Mouse (Mus musculus): ENCODE measurements at regions not wholly inside any gene's neighbourhood (a gene's known extent, or its start where the extent isn't known, plus 50 kb on each side); places are given as distances from the start of the nearest gene placed in this dataset.
A peak's percentile ranks its signal among the peaks of the same experiment; 100 is the strongest.
"Not testable (repeated sequence)": the region's sequence is repeated elsewhere in the genome, so short reads cannot be mapped to it uniquely, and the experiment has no call there.

DNA sequence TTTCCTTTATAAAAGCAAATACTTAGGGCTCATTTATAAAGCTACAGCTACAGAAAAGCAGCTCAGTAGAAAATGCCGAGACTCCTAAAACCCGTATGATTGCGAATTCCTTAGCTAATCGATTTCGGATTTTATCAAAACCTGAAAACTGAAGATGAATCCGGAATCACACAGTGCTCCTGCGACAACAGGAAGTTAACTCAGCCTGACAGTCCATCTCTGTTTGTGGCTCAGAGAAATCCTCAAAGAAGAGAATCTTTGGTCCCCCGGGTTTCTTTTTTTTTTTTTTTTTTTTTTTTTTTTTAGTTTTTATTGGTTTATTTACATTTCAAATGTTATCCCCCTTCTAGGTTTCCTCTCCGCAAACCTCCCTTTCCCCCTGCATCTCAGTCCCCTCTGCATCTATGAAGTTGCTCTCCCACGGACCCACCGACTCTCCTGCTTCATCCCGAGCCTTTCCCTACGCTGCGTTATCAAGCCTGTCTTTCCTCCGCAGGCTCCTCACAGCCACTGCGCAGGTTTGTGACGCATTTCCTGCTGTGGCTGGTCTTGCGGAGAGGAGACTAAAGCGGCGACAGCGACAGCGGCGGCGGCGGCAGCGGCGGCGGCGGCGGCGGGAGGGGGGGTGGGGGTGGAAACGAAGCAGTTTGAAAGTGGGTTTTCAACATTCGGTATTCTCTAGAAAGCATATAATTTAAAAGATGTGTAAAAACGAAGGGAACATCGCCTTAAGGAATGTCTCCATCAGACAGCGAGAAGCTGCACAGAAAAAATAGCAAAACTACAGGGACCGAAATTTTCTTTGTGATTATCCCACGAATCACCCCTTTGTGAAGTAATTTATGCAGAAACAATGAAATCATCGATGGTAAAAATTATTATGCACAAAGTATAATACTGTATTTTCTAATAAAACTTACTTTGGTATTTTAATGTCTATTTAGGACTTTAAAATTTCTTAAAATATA, 352.3 kb upstream of the Snrpn start:
- 12% methylated on average over 39 of the region's 39 CpGs for WGBS
- H3K4me3 ChIP-seq (ENCODE audit: low read depth, low read length), result peak overlapping the region; percentile 44; the same call in 1 of the 2 replicates
- not testable (repeated sequence) for H3K4me1 ChIP-seq (ENCODE audit: control insufficient read depth, insufficient read depth, insufficient read length, low read length); H3K36me3 ChIP-seq (ENCODE audit: control insufficient read depth, insufficient read depth, low read length); H3K27ac ChIP-seq (ENCODE audit: insufficient read depth, low read depth, low read length); H3K27me3 ChIP-seq (ENCODE audit: control insufficient read depth, insufficient read depth, low read length)

DNA sequence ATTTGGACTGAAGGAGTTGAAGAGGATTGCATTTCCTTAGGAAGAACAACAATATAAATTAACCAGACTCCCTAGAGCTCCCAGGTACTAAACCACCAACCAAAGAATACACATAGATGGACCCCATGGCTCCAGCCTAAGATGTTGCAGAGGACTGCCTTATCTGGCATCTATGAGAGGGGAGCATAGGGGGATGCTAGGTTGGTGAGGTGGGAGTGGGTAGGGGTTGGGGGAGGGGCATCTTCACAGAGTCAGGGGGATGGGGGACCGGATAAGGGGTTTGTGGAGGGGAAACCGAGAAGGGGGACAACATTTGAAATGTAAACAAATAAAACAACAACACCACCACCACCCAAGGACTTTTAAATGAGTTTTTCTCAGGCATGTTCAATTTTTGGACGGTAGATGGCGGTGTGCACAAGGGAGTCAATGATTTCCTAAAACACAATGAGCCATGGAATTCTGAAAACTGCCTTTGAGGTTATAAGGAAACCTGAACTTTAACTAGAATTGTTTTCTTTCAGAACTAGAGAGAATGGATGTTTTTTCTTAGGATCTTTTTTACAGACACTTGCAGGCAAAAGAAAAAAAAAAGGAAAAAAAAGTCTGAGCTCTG, 347.9 kb upstream of the Snrpn start:
- H3K4me3 ChIP-seq (ENCODE audit: low read depth, low read length); H3K4me1 ChIP-seq (ENCODE audit: control insufficient read depth, insufficient read depth, insufficient read length, low read length); H3K36me3 ChIP-seq (ENCODE audit: control insufficient read depth, insufficient read depth, low read length); H3K27ac ChIP-seq (ENCODE audit: insufficient read depth, low read depth, low read length); H3K27me3 ChIP-seq (ENCODE audit: control insufficient read depth, insufficient read depth, low read length): not testable (repeated sequence)
- 10% methylated on average over 4 of the region's 4 CpGs for WGBS

DNA sequence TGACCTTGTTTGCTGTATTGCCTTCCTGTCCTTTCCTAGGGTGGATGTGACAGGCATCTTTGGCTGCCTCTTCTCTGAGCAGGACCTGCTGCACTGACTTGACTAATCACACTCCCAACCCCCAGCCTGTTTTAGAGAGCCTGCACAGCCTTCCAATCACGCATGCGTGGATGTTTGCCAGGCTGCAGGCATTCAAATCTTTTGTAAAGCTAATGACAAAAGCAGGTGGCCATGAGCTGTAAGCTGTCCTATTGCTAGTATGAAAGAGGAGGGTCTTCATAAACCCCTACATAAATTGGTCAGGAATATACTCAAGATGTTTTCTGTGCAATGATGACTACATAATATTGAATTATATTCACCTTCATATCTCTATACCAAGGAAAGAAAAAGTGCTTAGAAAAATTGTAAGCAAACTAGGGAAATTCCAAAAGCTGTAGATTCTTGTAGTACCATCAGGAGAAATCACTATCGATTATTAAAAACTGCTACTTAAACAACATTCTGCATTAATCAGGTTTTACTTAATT, 310.1 kb upstream of the Snrpn start:
- WGBS, result 61% methylated on average over 3 of the region's 3 CpGs
- H3K36me3 ChIP-seq (ENCODE audit: control insufficient read depth, insufficient read depth, low read length); H3K4me3 ChIP-seq (ENCODE audit: low read depth, low read length); H3K27me3 ChIP-seq (ENCODE audit: control insufficient read depth, insufficient read depth, low read length); H3K27ac ChIP-seq (ENCODE audit: insufficient read depth, low read depth, low read length); H3K4me1 ChIP-seq (ENCODE audit: control insufficient read depth, insufficient read depth, insufficient read length, low read length): not testable (repeated sequence)

DNA sequence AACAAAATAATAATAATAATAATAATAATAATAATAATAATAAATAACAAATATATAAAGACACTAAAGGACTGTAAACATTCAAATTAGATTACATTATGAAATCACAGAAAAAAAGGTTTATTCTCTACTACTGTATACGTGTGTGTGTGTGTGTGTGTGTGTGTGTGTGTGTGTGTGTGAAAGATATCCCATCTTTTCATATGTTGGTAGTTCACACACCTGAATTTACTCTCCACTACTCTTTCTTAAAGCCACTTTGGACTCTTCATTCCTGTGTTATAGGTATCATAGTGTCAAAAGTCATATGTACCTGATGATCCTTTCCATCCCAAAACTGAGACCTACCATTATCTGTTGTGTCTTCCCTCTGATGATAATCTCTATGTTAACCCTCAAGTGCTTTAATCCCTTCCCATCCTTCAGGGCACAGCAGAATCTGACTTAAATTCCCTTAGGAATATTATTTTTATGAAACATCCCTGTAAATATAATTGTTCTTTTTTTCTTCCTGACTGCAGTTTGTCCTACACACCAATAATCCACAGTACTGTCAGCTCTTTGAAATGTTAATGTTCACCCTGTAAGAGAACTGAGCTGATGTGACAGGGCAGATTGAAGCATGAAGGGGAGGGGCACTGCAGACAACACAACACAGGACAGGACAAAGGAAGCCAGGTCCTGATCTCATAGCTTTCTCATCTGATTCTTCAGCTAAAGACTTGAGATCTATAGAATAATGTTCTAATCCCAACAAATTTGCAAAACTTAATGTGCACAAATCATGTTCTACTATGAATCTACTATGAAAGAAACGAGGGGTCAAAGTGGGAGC, 309.4 kb upstream of the Snrpn start:
- not testable (repeated sequence) for H3K4me3 ChIP-seq (ENCODE audit: low read depth, low read length); H3K36me3 ChIP-seq (ENCODE audit: control insufficient read depth, insufficient read depth, low read length); H3K27me3 ChIP-seq (ENCODE audit: control insufficient read depth, insufficient read depth, low read length); H3K4me1 ChIP-seq (ENCODE audit: control insufficient read depth, insufficient read depth, insufficient read length, low read length); H3K27ac ChIP-seq (ENCODE audit: insufficient read depth, low read depth, low read length)
- WGBS, result 44% methylated on average over 2 of the region's 2 CpGs

GRCm38 (mm10) chr7:60438781-60439180, 298.8 kb upstream of the Snrpn start:
- 71% methylated on average over 3 of the region's 3 CpGs for WGBS
- Histone ChIP-seq H3K4me1 (ENCODE audit: control insufficient read depth, insufficient read depth, insufficient read length, low read length) (no peaks in the 10 kb centered on the region), H3K27me3 (ENCODE audit: control insufficient read depth, insufficient read depth, low read length) (no peaks in the 10 kb centered on the region), H3K27ac (ENCODE audit: insufficient read depth, low read depth, low read length) (no peak overlapping the region), H3K36me3 (ENCODE audit: control insufficient read depth, insufficient read depth, low read length) (no peaks in the 10 kb centered on the region), H3K4me3 (ENCODE audit: low read depth, low read length) (no peak overlapping the region)
- TF ChIP-seq POLR2A (IDR thresholded peaks at IDR 0.05; ENCODE audit: low read depth, low read length), result no peak
- TF ChIP-seq CTCF (IDR thresholded peaks at IDR 0.05; ENCODE audit: extremely low read depth, insufficient read length, insufficient replicate concordance, low read depth, low read length), result no peak

DNA sequence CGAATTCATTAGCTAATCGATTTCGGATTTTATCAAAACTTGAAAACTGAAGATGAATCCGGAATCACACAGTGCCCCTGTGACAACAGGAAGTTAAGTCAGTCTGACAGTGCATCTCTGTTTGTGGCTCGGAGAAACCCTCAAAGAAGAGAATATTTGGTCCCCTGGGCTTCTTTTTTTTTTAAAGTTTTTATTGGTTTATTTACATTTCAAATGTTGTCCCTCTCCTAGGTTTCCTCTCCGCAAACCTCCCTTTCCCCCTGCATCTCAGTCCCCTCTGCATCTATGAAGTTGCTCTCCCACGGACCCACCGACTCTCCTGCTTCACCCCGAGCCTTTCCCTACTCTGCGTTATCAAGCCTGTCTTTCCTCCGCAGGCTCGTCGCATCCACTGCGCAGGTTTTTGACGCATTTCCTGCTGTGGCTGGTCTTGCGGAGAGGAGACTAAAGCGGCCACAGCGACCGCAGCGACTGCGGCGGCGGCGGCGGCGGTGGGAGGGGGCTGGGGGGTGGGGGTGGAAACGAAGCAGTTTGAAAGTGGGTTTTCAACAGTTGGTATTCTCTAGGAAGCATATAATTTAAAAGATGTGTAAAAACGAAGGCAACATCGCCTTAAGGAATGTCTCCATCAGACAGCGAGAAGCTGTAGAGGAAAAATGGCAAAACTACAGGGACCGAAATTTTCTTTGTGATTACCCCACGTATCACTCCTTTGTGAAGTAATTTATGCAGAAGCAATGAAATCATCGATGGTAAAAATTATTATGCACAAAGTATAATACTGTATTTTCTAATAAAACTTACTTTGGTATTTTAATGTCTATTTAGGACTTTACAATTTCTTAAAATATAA, 251.2 kb upstream of the Snrpn start:
- not testable (repeated sequence) for H3K27ac ChIP-seq (ENCODE audit: insufficient read depth, low read depth, low read length); H3K36me3 ChIP-seq (ENCODE audit: control insufficient read depth, insufficient read depth, low read length); H3K27me3 ChIP-seq (ENCODE audit: control insufficient read depth, insufficient read depth, low read length); H3K4me1 ChIP-seq (ENCODE audit: control insufficient read depth, insufficient read depth, insufficient read length, low read length)
- WGBS, result 15% methylated on average over 33 of the region's 33 CpGs
- H3K4me3 ChIP-seq (ENCODE audit: low read depth, low read length), result peak overlapping the region; percentile 33

GRCm38 (mm10) chr7:60386957-60387356, 246.9 kb upstream of the Snrpn start:
- WGBS, result 4% methylated on average over 5 of the region's 5 CpGs
- not testable (repeated sequence) for H3K4me1 ChIP-seq (ENCODE audit: control insufficient read depth, insufficient read depth, insufficient read length, low read length); H3K4me3 ChIP-seq (ENCODE audit: low read depth, low read length); H3K36me3 ChIP-seq (ENCODE audit: control insufficient read depth, insufficient read depth, low read length); H3K27me3 ChIP-seq (ENCODE audit: control insufficient read depth, insufficient read depth, low read length); H3K27ac ChIP-seq (ENCODE audit: insufficient read depth, low read depth, low read length)

DNA sequence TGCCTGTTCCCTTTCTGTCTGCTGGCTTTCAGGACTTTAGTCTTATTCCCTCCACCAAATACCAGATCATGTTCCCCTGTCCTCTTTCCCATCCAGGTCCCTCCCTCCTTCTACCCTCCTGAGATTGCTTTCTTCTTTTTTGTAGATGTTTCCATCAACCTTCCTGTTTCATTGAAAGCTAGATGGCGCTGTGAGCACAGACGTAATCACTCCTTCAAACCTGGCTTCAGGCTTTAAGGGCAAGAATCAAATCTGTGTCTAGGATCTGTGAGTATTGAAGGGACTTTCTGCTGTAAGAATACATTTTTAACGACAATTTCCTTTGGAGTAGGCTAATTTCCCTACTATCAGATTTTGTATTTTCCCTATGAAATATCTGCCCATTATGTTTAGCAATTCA, 234.0 kb upstream of the Snrpn start:
- not testable (repeated sequence) for H3K27ac ChIP-seq (ENCODE audit: insufficient read depth, low read depth, low read length); H3K27me3 ChIP-seq (ENCODE audit: control insufficient read depth, insufficient read depth, low read length); H3K36me3 ChIP-seq (ENCODE audit: control insufficient read depth, insufficient read depth, low read length); H3K4me1 ChIP-seq (ENCODE audit: control insufficient read depth, insufficient read depth, insufficient read length, low read length); H3K4me3 ChIP-seq (ENCODE audit: low read depth, low read length)
- 20% methylated on average over 3 of the region's 3 CpGs for WGBS

DNA sequence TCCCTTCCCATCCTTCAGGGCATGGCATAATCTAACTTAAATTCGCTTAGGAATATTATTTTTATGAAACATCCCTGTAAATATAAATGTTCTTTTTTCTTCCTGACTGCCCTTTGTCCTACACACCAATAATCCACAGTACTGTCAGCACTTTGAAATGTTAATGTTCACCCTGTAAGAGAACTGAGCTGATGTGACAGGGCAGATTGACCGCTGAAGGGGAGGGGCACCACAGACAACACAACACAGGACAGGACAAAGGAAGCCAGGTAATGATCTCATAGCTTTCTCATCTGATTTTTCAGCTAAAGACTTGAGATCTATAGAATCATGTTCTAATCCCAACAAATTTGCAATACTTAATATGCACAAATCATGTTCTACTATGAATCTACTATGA, 212.2 kb upstream of the Snrpn start:
- not testable (repeated sequence) for H3K4me1 ChIP-seq (ENCODE audit: control insufficient read depth, insufficient read depth, insufficient read length, low read length); H3K36me3 ChIP-seq (ENCODE audit: control insufficient read depth, insufficient read depth, low read length); H3K4me3 ChIP-seq (ENCODE audit: low read depth, low read length); H3K27ac ChIP-seq (ENCODE audit: insufficient read depth, low read depth, low read length); H3K27me3 ChIP-seq (ENCODE audit: control insufficient read depth, insufficient read depth, low read length)
- WGBS, result 64% methylated on average over 2 of the region's 2 CpGs

All from small intestine, adult 2 months (tissue).